Mouse (Mus musculus): Measurements from ENCODE around the gene Ofcc1. TPM values are rescaled to one million over a fixed set of nuclear protein-coding genes. Genes with fewer than 3 reads are reported as not detected.

Gene Ofcc1
- not detected for total RNA-seq (2021)
- long read RNA-seq = 0 reads

DNA sequence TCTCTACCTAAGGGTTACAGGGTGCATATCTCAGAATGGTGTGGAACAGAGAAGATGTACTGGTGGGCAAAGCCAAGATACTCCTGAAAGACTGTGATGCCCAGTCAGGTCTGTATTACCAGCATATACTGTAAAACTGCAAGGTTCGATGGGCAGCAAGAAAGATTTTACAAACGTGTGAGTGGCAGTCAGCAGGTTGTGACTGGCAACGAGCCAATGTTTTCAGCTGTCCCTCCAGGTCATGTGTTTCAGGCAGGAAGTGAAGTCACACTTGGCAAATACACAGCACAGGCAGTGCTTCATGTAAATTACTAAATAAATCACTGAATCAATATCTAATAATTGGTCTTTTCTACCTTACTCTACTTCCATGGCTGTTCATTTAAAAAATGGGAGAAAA is at the start of gene Ofcc1:
TSS of gene Ofcc1 (minus strand) at position 163 of the 400 bp plus-strand sequence.
- no peak for DNase-seq (ENCODE audit: low spot score in 2 of 2)

DNA sequence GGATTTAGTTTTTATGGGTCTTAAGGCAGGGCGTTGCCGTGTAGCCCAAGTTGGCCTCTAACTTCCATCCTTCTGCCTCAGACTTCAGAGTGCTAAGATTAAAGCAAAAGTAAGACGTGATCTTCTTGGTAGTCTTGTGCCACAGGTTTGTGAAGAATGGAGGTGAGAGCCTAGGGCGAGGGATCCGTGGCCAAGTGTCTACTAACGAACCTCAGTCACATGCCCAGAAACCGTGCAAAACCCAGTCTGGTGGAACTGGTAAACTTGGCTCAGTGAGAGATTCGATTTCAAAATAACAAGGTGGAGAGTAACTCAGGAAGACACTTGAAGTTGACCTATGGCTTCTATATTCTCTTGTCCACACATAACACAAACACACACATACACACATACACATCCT is 28.9 kb upstream of the Ofcc1 start:
- DNase-seq (ENCODE audit: low spot score in 2 of 2) = no peak

DNA sequence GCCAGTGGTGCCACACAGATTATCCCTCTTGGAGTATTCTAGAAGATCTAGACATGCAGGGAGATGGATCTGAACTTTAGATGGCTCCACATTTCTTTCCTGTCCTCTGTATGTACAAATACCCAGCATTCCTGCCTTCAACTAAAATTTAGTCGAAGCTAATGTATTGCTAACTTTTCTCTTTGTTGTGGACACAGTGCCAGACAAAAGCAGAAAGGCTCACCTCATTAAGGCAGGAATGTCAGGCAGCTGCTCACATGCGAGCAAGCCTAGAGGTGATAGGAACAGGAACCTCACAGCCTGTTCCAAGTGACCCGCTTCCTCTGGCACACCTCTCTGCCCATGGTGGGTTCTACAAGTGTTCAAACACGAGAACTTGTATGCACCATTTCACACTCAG is 26.2 kb upstream of the Ofcc1 start:
- DNase-seq (ENCODE audit: low spot score in 2 of 2) = no peak

DNA sequence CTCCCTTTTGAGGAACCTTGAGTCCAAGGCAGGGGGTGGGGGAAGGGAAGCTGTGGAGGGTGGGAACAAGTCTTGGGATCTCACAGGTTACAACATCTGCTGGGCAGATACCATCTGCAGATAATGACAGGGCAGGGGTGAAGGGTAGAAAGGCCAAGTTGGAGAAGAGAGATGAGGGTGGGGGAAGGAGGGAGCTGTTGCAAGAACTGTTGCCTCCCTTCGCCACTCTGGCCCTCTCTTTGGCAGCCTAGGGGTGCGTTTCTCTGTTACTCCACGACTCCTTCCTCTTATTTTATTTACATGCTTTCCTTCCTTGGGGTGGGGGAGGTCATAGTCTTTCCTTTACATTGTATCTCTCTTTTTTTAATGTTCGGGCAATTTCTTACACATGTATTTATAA is 23.7 kb upstream of the Ofcc1 start:
- no peak for DNase-seq (ENCODE audit: low spot score in 2 of 2)

DNA sequence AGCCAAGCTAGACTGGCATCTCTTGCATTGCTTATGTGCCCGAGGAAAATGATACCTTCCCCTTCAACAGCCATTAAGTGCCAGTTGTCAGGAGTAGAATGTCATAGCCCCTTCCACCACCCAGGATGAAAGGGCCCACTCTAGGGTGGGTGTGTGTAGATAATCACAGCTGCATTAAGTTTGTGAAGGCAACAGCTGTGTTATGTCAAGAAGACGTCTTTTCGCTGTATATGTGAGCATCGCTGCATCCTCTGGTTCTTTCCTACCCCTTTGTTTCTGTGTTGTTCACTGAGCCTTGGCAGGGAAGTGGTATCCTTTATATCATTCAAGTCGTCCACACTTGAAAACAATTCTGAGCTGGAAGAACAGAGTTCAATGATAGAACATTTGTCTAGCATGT is 15.5 kb upstream of the Ofcc1 start:
- no peak for DNase-seq (ENCODE audit: low spot score in 2 of 2)

DNA sequence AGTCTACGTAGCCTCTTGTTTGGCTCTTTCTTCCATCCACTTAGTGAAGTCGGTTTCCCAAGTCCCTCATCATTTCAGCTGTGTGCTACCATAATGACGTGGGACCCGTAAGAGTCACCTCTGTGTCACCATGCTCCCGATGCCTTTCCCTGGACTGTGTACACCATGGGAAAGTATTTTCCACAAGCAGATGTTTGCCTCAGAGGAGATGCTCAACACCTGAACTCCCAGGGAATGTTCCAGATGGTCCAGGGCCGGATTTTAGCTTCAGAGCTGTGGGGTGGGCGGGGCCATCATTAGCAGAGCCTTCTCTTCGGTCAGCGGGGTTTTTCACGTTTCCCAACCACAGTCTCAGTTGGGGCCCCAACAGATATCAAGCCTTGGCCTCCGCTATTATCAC is 5.5 kb upstream of the Ofcc1 start:
- no peak for DNase-seq (ENCODE audit: low spot score in 2 of 2)

DNA sequence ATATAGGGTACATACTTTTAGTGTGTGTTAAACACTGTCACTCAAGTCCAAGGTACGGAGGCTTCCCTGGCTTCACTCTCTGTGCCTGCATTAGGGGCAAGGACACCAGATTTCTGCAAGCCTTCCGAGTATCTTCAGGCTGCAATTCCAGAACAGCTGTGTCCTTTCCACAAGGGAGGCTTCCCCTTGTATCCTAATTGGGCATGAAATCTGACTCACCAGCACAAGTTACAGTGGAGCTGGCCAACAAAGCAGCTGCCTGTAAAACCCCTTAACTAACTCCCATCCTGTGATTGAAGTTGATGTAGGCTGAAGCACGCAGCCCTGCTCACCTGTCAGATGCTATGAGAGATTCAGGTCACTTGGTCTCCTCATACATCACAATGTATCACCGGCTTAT is 3.6 kb upstream of the Ofcc1 start:
- DNase-seq (ENCODE audit: low spot score in 2 of 2) = no peak

DNA sequence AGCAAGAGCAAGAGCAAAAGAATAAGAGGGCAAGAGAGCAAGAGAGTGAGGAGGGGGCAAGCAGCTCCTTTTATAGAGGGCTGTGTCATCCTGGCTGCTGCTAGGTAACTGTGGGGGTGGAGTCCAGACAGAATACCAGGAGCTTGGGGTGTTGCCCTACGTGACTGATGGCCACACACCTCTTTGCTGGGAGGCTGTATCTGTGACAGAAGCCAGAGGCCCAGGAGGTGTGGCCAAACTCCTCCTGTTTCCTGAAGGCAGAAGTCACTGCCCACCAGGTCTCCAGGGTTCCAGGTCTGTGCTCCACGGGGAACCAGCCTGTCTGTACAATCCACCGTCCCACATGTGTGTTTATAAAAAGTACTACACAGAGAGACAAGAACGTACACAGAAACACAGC is 558 bp downstream of the Ofcc1 start:
- no peak for DNase-seq (ENCODE audit: low spot score in 2 of 2)

DNA sequence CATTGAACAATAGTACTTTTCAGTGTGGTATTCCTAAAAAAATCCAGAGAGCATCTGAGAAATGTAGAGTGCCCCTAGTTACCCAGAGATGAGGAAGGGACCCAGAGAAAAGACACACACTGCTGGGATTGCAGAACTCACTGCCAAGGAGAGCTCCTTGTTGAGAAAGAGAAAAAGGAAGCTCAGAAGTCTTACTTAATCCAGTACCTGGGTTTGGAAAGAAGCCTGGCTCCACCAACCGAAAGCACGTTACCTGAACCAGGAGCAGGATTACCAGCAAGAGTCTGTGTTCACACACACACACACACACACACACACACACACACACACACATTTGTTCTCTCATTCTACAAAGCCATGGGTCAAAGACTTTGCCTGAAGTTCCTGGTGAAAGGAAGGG is 14.2 kb downstream of the Ofcc1 start:
- DNase-seq (ENCODE audit: low spot score in 2 of 2) = no peak

DNA sequence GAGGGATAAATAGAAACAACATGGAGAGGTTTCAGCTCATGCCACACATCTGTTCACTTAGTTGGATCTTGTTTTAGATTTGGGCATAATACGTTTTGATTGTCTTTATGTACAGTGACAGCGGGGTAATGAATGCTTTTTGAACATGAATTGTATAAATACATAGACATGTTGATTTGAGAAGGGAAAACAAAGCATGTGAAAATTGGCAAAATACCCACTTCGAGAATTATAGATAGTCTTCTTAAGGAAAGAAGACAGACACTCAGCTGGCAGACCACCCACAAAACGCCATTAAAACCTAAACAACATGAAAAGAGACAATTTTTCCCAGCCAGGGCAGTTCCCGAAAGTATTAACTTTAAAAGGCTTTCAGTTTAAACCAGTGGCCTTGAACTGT is 37.9 kb downstream of the Ofcc1 start:
- DNase-seq (ENCODE audit: low spot score in 2 of 2) = no peak

DNA sequence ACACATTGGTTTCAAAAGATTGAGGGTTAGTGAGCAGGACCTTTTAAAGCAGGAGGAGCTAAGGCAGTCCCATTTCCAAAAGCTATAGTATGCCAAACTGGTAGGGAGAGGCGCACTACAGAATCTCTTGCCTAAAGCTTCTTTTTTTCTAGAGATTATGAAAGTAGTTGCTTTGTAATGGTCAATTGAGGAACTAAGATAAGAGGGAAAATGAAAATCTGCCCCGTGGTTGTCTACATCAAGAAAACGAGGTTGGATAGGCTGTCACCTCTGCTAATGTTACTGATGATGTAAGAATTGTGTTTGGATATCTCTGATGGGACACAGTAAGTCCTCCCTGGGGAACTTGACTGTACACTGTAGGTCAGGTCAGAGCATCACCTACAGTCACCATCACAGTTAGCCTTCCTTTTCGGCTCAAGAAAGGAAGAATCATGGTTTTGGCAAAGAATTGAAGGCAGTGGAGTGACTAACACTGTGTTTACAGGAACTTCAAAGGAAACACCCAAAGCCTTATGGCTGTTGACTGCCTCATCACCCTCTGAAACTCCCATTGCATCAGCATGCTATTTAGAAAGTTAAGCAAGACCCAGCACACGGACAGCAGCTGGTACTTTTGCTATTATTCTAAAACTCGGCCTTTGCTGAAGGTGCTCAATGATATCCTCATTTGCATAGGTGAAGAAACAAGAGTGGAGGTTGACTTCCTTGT is 40.3 kb downstream of the Ofcc1 start:
- DNase-seq (ENCODE audit: low spot score in 2 of 2) = no peak

DNA sequence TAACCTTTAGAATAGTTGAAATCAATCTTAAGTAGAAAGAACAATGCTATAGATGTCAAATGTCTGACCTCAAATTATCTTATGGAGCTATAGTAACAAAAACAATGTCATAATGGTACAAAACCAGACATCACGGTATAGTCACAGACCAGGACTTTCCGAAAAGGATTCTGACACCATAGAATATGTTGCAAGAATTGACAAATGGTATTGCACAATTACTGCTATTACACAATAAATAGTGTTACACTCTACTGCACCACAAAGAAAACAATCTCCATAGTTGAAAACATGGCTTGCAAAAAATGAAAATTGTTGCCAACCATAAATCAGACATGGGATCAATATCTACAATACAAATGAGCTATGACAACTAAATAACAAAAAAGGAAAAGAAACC is 43.5 kb downstream of the Ofcc1 start:
- no peak for DNase-seq (ENCODE audit: low spot score in 2 of 2)

DNA sequence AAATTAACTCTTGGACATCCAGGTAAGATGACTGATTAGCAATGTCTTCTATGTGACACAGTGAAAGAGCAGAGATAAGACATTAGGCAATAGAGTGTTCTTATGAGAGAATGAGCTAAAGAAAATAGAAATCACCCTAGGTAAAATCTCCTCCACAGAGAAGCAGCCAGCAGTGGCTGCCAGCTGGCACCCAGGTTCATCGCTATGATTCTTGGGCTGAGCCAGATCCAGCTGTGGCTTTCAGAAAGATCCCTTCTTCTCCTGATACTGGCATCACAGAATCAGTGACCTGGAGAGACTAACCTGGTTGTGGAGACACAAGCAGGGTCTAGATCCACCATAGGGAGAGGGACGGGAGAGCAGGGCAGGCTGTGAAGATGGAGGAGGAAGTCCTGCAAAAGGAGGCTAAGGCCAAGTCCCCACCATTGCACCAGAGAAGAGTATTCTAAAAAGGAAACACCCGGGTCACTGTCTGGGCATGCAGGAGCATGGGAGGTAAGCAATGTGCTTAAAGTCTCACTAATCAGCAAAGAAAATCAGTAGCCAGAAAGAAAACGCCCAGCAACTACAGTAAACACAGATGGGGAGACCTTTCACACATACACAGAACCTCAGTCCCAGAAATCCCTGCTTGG is 46.0 kb downstream of the Ofcc1 start:
- no peak for DNase-seq (ENCODE audit: low spot score in 2 of 2)

DNA sequence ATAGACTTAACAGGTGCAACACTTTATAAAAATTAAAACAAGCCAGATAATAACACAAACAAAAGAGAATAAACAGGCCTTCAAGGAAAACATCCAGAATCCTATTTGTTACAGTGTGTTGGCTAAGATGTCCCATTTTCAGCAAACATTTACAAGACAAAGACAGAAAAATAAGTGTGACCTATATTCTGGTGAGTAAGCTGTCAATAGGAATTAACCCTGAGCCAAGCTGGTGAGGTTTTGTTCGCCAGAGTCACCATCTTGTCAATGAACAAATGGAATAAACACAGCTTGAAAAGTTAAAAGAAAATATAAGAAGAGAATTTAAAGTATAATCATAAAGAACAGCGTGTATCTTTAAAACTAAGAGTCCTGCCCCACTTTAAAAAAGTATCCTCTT is 68.4 kb downstream of the Ofcc1 start:
- DNase-seq (ENCODE audit: low spot score in 2 of 2) = no peak

DNA sequence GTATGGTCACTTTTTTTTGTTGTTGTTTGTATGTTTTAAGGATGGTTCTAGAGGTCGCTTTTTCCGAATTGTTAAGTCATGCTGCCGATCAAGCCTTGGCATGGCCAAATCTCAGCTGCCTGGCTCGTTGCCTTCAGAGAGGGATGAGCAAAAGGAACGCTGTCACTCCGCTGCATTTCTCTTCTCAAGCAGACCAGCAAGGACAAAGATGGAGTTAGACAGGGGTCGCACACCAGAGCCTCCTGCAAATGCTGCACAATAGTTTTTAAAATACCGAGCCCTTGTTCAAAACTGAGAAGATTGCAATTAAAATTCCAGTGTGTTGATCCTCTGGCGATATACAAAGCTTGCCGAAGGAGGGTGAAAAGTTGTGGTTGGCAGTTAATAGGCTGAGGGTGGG is 70.4 kb downstream of the Ofcc1 start:
- no peak for DNase-seq (ENCODE audit: low spot score in 2 of 2)

DNA sequence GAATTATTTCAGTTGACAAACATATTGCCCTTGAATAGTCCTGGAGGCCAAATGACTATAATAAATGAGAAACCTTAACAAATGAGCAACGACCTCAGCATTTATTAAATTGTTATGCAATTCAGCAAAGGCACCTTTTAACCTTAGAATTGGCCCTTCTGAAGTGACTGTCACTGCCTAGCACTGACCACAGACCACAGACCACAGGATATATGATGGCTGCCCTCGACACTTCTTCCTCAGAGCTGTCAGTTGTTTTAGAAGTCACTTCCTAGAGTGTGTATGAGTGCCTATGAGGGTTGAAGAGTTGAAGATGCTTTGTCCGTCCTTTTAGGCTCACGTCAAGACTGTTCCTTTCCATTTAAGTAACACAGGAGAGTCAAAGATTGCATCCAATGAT is 72.6 kb downstream of the Ofcc1 start:
- DNase-seq (ENCODE audit: low spot score in 2 of 2) = no peak

DNA sequence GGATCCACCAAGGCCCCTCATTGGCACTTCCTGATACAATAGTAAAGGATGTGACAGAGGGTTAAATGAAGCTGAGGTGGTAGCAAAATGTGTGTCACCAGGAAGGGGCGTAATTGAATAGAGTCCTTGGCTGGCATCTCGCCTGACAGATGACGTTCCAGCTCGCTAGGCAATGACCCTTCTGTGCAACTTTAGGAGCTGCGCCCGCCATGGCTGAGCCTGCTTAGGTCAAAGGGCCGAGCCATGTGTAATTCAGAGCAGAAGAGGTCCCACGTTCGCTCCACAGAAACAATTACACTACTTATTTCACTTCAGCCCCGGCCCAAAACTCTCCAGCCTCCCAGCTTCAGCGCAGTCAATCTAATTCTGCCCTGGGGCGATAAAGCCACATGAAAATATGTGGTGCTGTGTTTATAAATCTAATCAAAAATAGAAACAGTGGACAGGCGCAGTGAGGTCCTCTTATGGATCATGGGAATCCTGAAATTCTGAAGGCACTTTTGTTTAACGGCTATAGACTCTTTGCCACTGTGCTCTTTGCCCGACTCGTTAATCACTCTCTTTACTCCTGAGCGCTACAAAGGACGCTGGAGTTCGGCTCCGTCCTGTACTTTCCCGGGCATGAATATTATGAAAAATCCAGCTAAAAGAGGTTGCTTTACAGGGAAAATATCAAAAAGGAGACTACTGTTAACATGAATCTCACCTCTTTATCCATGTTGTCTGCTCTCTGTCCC is 73.8 kb downstream of the Ofcc1 start:
- no peak for DNase-seq (ENCODE audit: low spot score in 2 of 2)

DNA sequence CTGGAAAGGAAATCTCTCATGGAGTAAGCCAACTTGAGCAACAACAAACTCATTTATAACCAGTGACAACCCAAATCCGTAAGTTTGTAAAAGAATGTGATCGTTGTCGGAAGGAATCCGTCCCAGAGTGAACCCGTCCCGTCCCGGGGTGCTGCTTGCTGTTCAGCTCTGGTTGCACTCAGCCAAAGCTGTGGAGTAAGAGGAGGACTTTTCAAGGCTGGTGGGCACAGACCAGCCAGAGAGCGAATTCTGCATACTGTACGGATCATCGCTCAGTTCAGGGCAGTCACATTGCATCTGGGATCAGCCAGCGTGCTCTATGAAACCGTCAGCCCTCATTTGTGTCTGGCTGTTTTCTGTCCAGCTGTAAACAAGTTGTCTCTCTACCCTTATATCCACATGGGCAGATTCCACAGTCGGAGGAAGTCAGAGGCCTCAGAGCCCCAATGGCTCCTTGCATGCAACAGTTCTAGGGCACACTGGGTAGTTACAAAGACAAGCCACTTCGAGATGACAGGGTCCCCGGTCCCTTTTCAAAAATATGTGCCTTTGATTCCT is 75.9 kb downstream of the Ofcc1 start:
- DNase-seq (ENCODE audit: low spot score in 2 of 2) = no peak

DNA sequence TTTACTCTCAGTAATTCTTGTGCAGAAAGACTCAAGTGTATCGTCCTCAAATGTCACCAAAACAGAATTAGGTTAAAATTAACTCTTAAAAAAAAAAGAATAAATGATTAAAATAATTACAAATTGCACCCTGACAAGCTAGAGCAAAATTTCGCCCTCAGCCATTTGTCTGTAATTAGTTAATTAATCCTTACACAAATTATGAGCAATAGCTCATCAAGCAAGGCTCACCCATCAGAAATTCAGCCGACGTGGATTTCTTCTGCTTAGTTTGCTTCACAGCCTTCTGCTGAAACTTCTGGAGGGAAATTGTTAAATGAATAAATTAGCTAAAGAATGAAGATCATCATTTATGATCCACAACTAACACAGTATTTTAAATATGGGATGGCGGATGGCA is 80.6 kb downstream of the Ofcc1 start:
- DNase-seq (ENCODE audit: low spot score in 2 of 2) = no peak

DNA sequence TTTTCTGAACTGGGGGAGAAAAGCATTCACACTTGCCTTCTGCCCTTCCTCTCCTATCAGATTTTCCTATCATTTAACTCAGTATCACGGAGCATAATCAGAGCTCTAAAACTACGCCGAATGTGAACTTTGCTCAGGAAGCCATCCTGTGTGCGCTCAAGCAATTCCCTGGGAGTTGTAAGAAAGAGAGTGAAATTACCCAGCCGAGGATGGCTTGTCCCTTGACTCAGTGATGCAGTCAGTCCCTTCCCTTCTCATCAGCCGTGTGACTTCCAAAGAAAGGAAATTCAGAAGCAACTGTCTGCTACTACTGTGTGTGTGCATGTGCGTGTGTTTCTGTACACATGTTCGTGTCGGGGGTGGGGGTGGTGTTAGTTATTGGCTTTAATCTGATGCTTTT is 93.7 kb downstream of the Ofcc1 start:
- no peak for DNase-seq (ENCODE audit: low spot score in 2 of 2)

DNA sequence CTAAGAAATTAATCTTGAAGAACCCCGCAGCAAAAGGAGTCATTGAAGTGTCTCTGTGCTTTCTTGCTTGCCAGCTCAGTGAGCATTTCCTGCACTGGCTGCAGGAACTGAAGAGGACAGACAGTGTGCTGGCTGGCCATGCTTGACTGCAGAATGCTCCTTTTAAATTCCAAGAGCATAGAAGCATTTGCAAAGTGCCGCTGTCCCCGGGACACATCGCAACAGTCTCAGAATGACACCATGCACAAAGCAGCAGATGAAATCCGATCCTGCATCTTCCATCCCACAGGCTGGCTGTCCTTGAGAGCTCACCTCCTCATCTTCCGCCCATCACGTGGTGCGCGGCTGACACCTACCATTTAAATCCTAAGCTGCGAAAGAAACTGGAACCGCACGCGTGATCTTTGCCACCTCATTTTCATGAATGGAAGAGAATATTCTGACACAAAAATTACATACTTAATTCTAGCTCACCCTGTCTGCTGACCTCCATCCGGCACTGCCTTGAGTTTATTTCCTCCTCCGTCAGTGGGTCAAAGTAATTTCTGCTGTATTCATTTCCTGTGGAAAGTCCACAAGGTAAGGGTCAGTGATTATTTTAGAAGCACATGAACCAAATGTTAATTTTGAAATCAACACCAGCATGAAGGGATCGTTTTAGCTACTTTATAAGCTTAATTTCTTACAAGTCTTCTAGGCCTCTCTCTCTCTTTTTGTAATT is 98.0 kb downstream of the Ofcc1 start:
- DNase-seq (ENCODE audit: low spot score in 2 of 2) = no peak

DNA sequence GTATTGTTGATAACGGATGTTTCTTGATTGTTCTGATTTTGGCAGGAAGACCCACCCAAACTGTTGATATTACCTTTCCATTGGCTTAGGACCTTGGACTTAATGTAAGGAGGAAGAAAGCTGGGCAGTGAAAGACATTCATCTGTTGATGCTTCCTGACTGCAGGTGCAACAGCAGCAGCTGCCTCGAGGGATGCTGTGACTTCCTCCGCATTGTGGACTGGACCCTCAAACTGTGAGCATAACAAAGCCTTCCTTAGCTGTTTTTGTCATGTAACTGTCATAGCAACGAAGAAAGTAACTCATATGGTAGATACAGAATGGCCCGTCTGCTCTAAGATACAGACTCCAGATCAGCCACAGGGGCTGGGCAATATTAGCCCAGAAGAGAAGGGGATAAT is 102.5 kb downstream of the Ofcc1 start:
- no peak for DNase-seq (ENCODE audit: low spot score in 2 of 2)
